Mouse (Mus musculus): ENCODE results near the gene Wwp2.

Gene Wwp2

GRCm38 (mm10) chr8:107514949-107515721, 79.0 kb downstream of the Wwp2 start:
- DNase-seq = no peak

GRCm38 (mm10) chr8:107518726-107519125, 82.6 kb downstream of the Wwp2 start:
- no peak for DNase-seq

DNA sequence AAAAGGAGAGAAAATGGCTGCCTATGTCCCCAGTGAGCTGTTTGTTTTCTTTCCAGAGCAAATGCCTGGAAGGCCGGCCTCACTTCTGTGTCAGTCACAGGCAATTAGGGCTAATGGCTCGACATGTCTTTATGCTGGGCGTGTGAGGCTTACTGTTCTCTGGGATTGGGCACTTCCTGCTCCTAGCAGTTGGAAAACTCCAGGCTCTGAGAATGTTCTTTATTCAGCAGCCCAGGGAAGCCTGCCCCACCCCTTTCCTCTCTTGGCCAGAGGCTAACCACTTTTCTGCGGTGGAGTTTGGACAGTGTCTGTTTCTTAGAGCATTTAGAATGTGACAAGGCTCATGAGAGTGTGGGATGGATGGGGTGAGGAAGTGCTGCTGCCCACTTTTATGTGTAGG, 83.7 kb downstream of the Wwp2 start:
- DNase-seq = peak; percentile 19

DNA sequence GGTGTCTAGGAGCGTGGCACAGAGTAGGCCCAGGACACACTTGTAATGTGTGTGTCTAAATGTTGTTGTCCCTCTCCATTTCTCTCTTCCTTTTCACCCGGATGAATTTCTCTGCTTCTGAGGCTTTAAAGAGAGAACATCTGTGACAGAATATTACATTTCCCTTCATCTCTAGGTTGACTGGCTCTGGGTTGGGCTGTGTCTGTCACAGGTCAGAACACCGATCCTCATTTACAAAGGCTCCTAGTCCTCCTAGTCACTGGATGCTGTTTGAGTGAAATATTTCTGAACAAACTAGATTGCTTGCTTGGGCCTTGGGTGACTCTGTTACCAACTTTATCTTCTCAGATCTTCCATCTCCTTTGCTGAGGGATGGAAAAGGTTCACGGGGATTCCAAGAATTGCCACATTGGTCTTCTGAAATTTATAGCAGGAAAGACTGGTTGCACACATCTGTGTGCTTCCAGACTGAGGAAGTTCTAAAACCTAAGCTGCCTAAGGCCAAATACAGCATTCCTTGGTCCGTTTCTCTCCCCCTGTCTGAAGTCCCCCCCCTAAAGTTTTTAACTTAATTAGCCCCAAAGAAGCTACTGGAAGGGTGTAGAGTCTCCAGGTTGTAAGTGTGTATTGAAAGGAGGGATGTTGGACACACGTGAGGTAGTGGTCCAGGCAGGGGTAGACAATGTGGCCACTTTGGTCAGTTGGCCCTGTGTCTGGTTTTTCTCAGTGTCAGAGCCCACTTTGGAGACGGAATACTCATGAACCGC, 85.8 kb downstream of the Wwp2 start:
- no peak for DNase-seq

DNA sequence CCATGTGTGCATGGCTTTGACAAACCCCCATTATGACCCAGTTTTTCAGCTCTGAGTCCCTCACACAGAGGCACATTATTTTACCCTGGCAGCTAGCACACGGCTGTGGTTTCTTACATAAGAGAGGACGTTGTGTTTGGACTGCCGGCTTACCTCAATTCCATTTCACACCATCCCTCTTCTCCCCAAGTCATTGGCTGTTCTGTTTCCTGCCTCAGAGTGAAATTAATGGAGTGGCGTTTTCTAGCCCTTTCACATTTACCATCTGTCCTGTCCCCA, 86.3 kb downstream of the Wwp2 start:
- no peak for DNase-seq

DNA sequence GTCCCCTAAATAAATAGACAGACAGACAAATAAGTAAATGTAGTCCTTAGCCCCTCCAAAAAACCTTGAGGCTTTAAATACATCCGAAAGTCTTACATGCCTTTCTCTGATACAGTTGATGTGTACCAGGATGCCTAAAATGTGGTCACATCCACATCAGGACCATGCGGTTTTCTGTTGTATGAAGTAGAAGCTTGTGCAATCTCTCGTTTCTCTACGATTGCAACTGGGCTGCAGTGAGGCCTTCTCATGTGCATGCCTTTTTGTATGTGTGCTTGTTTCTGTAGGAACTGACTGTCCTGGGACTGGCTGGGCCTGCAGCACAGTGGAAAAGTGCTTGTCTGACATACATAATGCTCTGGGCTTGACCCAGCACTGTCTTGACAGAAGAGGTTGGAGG, 88.4 kb downstream of the Wwp2 start:
- no peak for DNase-seq

GRCm38 (mm10) chr8:107528786-107529185, 92.6 kb downstream of the Wwp2 start:
- no peak for DNase-seq

GRCm38 (mm10) chr8:107537472-107537871, 101.3 kb downstream of the Wwp2 start:
- no peak for DNase-seq

- no peak for DNase-seq
Observed at GRCm38 (mm10) chr8:107540623-107541022, 104.5 kb downstream of the Wwp2 start.

DNA sequence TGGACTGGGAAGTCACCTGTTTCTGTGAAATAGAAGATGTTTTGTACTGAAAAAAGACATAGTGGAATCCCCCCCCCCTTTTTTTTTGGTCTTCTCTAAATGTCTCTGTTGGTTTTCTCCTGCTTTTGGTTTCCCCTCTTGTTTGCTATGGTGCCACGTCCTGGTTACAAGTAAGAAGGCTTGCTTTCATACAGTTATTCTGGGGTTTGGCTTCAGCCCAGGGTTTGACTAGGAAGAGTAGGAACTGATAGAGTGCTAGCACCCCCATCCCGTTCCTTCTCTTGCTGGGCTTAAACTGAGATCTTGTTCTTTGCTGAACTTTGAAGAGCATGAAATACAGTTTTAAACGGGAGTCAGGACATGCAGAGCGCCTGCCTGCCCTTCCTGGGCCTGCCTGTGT, 105.2 kb downstream of the Wwp2 start:
- DNase-seq = no peak

- DNase-seq = no peak
Observed at GRCm38 (mm10) chr8:107542151-107542550, 106.0 kb downstream of the Wwp2 start.

DNA sequence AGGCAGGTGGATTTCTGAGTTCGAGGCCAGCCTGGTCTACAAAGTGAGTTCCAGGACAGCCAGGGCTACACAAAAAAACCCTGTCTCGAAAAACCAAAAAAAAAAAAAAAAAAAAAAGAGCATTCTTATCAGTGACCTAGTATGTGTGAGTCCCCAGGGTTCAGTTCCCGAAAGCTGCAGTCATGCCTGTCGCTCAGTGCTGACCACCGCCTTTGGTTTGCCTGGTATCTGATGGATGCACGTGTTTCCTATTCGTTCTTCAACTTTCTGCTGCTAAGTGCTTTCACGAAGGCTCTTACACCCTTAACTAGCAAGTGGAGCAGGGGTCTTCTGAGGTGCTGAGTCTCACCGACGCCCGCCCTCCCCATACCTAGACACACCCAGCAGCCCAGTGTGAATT, 107.5 kb downstream of the Wwp2 start:
- DNase-seq = no peak

GRCm38 (mm10) chr8:107544211-107544610, 108.0 kb downstream of the Wwp2 start:
- no peak for DNase-seq

DNA sequence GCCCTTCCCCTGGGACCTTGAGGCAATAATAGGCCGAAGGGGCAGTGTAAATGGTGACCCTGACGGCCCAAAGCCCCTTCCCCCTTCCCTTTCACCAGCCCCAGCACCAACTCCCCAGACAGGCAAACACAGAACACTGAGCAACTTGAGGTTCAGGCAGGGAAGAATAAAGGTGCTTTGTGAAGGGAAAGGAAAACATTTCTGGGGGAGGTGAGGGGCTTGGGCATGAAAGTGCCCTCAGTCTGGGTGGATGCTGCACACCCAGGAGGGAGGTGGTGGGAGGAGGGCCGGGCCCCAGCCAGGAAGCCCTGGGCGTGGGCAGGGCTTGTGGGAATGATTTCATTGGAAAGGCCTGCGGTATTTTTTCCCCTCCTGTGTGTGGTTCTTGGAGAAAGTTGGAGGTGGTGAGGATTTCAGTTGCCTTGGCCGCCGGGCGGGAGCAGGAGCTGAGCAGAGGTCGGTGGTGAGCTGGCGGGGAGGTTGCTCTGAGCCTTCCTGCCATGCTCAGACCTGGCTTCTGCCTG, 108.5 kb downstream of the Wwp2 start:
- no peak for DNase-seq

- no peak for DNase-seq
Observed at GRCm38 (mm10) chr8:107545621-107546152, 109.5 kb downstream of the Wwp2 start.

- no peak for DNase-seq
Observed at GRCm38 (mm10) chr8:107546154-107546553, 110.0 kb downstream of the Wwp2 start.

DNA sequence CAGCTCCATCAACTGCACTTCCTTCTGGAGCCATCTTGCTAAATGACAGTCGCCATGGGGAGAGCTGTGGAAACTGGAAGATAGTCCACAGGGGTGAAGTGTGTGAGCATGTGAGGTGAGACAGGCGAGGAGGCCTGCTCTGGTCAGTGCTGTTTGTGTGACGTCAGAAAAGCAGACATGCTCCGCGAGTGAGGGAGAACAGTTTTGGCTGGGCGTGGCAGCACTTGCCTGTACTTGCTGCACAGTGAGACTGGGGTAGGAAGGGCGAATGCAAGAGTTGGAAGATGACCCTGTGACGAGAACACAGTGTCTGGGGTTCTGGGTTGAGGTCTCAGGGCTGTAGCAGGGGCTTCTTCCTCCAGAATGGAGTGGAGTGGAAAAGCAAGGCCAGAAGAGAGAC, 110.7 kb downstream of the Wwp2 start:
- DNase-seq = no peak

- DNase-seq = no peak
Observed at GRCm38 (mm10) chr8:107552234-107552633, 116.1 kb downstream of the Wwp2 start.

- no peak for DNase-seq
Observed at GRCm38 (mm10) chr8:107555231-107555630, 119.1 kb downstream of the Wwp2 start.

DNA sequence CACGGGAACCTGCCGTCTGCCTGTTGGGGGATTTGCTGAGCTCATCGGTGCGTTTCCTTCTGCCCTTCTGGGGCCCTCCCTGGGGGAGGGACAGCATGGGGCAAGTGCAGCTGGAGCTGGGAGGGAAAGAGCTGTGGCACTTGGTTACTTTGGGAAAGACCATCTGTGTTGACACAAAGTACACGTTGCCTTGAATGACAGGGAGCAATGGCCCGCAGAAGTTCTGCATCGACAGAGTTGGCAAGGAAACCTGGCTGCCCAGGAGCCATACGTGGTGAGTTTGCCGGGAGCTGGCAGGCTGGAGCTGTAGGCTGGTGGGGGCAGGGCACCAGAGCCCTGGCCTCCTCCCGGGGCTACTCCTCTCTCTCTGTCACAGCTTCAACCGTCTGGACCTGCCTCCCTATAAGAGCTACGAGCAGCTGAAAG, 120.4 kb downstream of the Wwp2 start:
- no peak for DNase-seq

DNA sequence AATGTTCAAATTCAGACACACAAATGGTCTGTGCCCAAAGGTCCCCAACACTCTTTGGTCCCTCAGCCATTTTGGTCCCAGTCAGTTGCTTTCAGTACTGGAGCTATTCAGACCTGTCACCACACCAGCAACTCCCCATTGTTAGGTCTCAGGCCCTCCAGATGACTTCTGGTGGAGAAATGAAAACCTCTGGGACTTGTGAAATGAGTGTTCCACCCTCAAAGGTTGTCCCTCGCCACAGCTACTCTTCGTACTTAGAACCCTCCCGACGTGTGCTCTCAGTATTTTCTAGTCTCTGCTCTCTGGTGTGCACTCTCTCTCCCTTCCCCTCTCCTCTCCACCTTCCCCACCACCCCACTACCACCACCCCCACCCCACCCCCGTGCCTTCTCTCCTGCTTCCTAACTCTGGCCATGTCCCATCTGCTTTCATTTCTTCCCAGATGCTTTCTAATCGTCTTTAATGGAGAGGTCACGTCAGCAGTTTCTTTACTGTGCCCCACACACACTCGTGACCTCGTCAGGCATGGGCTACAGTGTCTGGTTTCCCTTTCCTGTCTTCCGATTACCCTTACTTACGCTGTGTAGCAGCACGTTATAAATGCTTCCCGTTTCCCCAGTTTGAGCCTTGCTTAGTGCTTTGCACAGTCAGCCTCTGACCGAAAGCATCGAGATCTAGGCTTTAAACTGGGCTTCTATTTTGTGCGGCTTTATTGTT, 124.8 kb downstream of the Wwp2 start:
- peak; percentile 12 for DNase-seq

DNA sequence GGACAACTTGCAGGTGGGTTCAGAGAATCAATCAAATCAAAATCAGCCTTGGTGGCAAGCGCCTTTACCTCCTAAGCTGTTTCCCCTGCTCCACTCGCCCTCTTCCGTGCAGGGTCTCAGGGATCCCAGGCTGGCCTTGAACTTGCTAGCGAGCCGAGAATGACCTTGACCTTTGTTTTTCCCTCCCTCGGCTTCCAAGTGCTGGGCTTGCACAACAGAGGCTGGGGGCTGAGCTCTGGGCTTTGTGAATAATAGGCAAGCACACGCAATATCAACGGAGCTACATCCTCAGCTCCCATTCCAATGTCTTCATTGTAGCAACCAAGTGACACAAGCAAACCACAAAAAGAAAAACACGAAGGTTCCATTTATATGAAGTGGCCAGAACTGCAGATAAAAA, 126.0 kb downstream of the Wwp2 start:
- DNase-seq = no peak

- no peak for DNase-seq
Observed at GRCm38 (mm10) chr8:107571046-107571445, 134.9 kb downstream of the Wwp2 start.
